Mouse (Mus musculus): ENCODE data around the gene Btbd10. TPM values are rescaled to one million over a fixed set of nuclear protein-coding genes. Genes with fewer than 3 reads are reported as not detected.

Btbd10 gene
- polyA plus RNA-seq, 1 experiment from 2014 or later: 5.2 TPM

GRCm38 (mm10) chr7:113391619-113392018 lies 22.4 kb upstream of the Btbd10 start:
- DNase-seq: no peak
- H3K9me3 ChIP-seq (ENCODE audit: low read length): no peaks in the 10 kb centered on the region
- 75% methylated on average over 2 of the region's 2 CpGs for WGBS (ENCODE audit: insufficient replicate concordance)
- no peaks in the 10 kb centered on the region for H3K36me3 ChIP-seq (replicated peaks; ENCODE audit: insufficient read depth, low read length)
- ATAC-seq: no peak
- H3K9ac ChIP-seq (replicated peaks): no peak overlapping the region
- no peak overlapping the region for H3K4me2 ChIP-seq (ENCODE audit: low read depth, low read length)
- no peaks in the 10 kb centered on the region for H3K27me3 ChIP-seq (ENCODE audit: insufficient read depth, low read length)
- TF ChIP-seq CTCF (IDR thresholded peaks at IDR 0.05; ENCODE audit: low read depth) (no peak), EP300 (IDR thresholded peaks at IDR 0.05; ENCODE audit: low read depth) (no peak)
- no peak overlapping the region for H3K27ac ChIP-seq (ENCODE audit: low read depth)
- H3K4me3 ChIP-seq (ENCODE audit: low read depth, low read length): no peak overlapping the region
- H3K4me1 ChIP-seq (ENCODE audit: insufficient read depth): no peaks in the 10 kb centered on the region

- 81% methylated on average over 2 of the region's 2 CpGs for WGBS (ENCODE audit: insufficient replicate concordance)
- no peaks in the 10 kb centered on the region for H3K4me1 ChIP-seq (ENCODE audit: insufficient read depth)
- ATAC-seq (no peak), DNase-seq (no peak)
- TF ChIP-seq CTCF (IDR thresholded peaks at IDR 0.05; ENCODE audit: low read depth) (no peak), EP300 (IDR thresholded peaks at IDR 0.05; ENCODE audit: low read depth) (no peak)
- no peak within 1 kb of the TSS for H3K4me2 ChIP-seq (ENCODE audit: low read depth, low read length)
- no peaks in the 10 kb centered on the region for H3K9me3 ChIP-seq (ENCODE audit: low read length)
- H3K36me3 ChIP-seq (replicated peaks; ENCODE audit: insufficient read depth, low read length): no peaks in the 10 kb centered on the region
- H3K9ac ChIP-seq (replicated peaks): no peak within 1 kb of the TSS
- no peaks in the 10 kb centered on the region for H3K27me3 ChIP-seq (ENCODE audit: insufficient read depth, low read length)
- H3K4me3 ChIP-seq (ENCODE audit: low read depth, low read length): no peak within 1 kb of the TSS
- H3K27ac ChIP-seq (ENCODE audit: low read depth): no peak within 1 kb of the TSS
Observed at GRCm38 (mm10) chr7:113388470-113388869, 19.3 kb upstream of the Btbd10 start, which contains the start of gene Pth. Pth (minus strand) TSS chr7:113388570.

GRCm38 (mm10) chr7:113377875-113378658 lies 8.9 kb upstream of the Btbd10 start:
- WGBS (ENCODE audit: insufficient replicate concordance): 11% methylated on average over 7 of the region's 7 CpGs
- H3K4me2 ChIP-seq (ENCODE audit: low read depth, low read length): peak overlapping the region; percentile 40; the same call in 1 of the 2 replicates
- no peaks in the 10 kb centered on the region for H3K4me1 ChIP-seq (ENCODE audit: insufficient read depth)
- ATAC-seq (peak; percentile 98), DNase-seq (peak; percentile 83)
- no peaks in the 10 kb centered on the region for H3K9me3 ChIP-seq (ENCODE audit: low read length)
- peak; percentile 97 for TF ChIP-seq CTCF (IDR thresholded peaks at IDR 0.05; ENCODE audit: low read depth)
- TF ChIP-seq EP300 (IDR thresholded peaks at IDR 0.05; ENCODE audit: low read depth): no peak
- no peak overlapping the region for H3K4me3 ChIP-seq (ENCODE audit: low read depth, low read length)
- H3K27ac ChIP-seq (ENCODE audit: low read depth): no peak overlapping the region
- H3K9ac ChIP-seq (replicated peaks): no peak overlapping the region
- no peaks in the 10 kb centered on the region for H3K36me3 ChIP-seq (replicated peaks; ENCODE audit: insufficient read depth, low read length)
- no peaks in the 10 kb centered on the region for H3K27me3 ChIP-seq (ENCODE audit: insufficient read depth, low read length)

- no peak overlapping the region for H3K27ac ChIP-seq (ENCODE audit: low read depth)
- ATAC-seq: no peak
- no peaks in the 10 kb centered on the region for H3K9me3 ChIP-seq (ENCODE audit: low read length)
- WGBS (ENCODE audit: insufficient replicate concordance): 81% methylated on average over 1 of the region's 1 CpGs
- no peak overlapping the region for H3K9ac ChIP-seq (replicated peaks)
- H3K4me2 ChIP-seq (ENCODE audit: low read depth, low read length): no peak overlapping the region
- H3K4me1 ChIP-seq (ENCODE audit: insufficient read depth): peaks cover 3% of the 10 kb centered on the region; the same call in 1 of the 2 replicates
- H3K27me3 ChIP-seq (ENCODE audit: insufficient read depth, low read length): no peaks in the 10 kb centered on the region
- H3K36me3 ChIP-seq (replicated peaks; ENCODE audit: insufficient read depth, low read length): no peaks in the 10 kb centered on the region
- no peak for DNase-seq
- TF ChIP-seq EP300 (IDR thresholded peaks at IDR 0.05; ENCODE audit: low read depth) (no peak), CTCF (IDR thresholded peaks at IDR 0.05; ENCODE audit: low read depth) (no peak)
- no peak overlapping the region for H3K4me3 ChIP-seq (ENCODE audit: low read depth, low read length)
Observed at GRCm38 (mm10) chr7:113372682-113373081, 3.5 kb upstream of the Btbd10 start.

- H3K9me3 ChIP-seq (ENCODE audit: low read length): no peaks in the 10 kb centered on the region
- peak; percentile 86 for DNase-seq
- TF ChIP-seq CTCF (IDR thresholded peaks at IDR 0.05; ENCODE audit: low read depth) (peak; percentile 67), EP300 (IDR thresholded peaks at IDR 0.05; ENCODE audit: low read depth) (no peak)
- peak overlapping the region; percentile 86 for H3K27ac ChIP-seq (ENCODE audit: low read depth)
- H3K4me1 ChIP-seq (ENCODE audit: insufficient read depth): peaks cover 3% of the 10 kb centered on the region; the same call in 1 of the 2 replicates
- no peaks in the 10 kb centered on the region for H3K27me3 ChIP-seq (ENCODE audit: insufficient read depth, low read length)
- H3K4me3 ChIP-seq (ENCODE audit: low read depth, low read length): peak overlapping the region; percentile 69
- WGBS (ENCODE audit: insufficient replicate concordance): under 1% methylated on average over 44 of the region's 44 CpGs
- peak overlapping the region; percentile 97 for H3K4me2 ChIP-seq (ENCODE audit: low read depth, low read length)
- peak; percentile 79 for ATAC-seq
- H3K36me3 ChIP-seq (replicated peaks; ENCODE audit: insufficient read depth, low read length): no peaks in the 10 kb centered on the region
- H3K9ac ChIP-seq (replicated peaks): peak overlapping the region; percentile 85
Observed at GRCm38 (mm10) chr7:113369620-113370340, 588 bp upstream of the Btbd10 start.

GRCm38 (mm10) chr7:113367440-113367839 lies 1.8 kb downstream of the Btbd10 start:
- no peak overlapping the region for H3K9ac ChIP-seq (replicated peaks)
- no peaks in the 10 kb centered on the region for H3K9me3 ChIP-seq (ENCODE audit: low read length)
- H3K27ac ChIP-seq (ENCODE audit: low read depth): no peak overlapping the region
- DNase-seq: no peak
- H3K4me2 ChIP-seq (ENCODE audit: low read depth, low read length): peak overlapping the region; percentile 13
- no peaks in the 10 kb centered on the region for H3K27me3 ChIP-seq (ENCODE audit: insufficient read depth, low read length)
- no peak overlapping the region for H3K4me3 ChIP-seq (ENCODE audit: low read depth, low read length)
- 57% methylated on average over 4 of the region's 4 CpGs for WGBS (ENCODE audit: insufficient replicate concordance)
- H3K36me3 ChIP-seq (replicated peaks; ENCODE audit: insufficient read depth, low read length): no peaks in the 10 kb centered on the region
- peaks cover 3% of the 10 kb centered on the region; the same call in 1 of the 2 replicates for H3K4me1 ChIP-seq (ENCODE audit: insufficient read depth)
- TF ChIP-seq CTCF (IDR thresholded peaks at IDR 0.05; ENCODE audit: low read depth): no peak
- no peak for TF ChIP-seq EP300 (IDR thresholded peaks at IDR 0.05; ENCODE audit: low read depth)
- no peak for ATAC-seq

All from liver, postnatal 0 days (tissue).